ENCODE assay signal across 8 mouse cellular contexts in genomic region chr7:123983177-123984046, GRCm38 (mm10). TPM values are rescaled to one million over a fixed set of nuclear protein-coding genes. Genes with fewer than 3 reads are reported as not detected.
DNase-seq lines count a peak whose midpoint lies in the region; ATAC-seq lines count a peak whose summit lies in the region.

No protein-coding gene starts in this region.

- no peak for DNase-seq in kidney, postnatal 25 days
- DNase-seq in embryo, embryonic 10 days (ENCODE audit: low spot score): peak; percentile 19
- DNase-seq in heart, postnatal 4 days: peak; percentile 6
- peak; percentile 90 for DNase-seq in midbrain, embryonic 11.5 days (ENCODE audit: low spot score, missing footprints)
- no peak for DNase-seq in adrenal gland, postnatal 36 days

- peak overlapping the region; percentile 10; the same call in 1 of the 2 replicates for H3K9ac ChIP-seq in kidney, embryonic 15.5 days
- peak overlapping the region; percentile 49 for H3K9ac ChIP-seq in midbrain, embryonic 11.5 days (ENCODE audit: low read length)

- no peaks in the 10 kb centered on the region for H3K9me3 ChIP-seq in kidney, embryonic 15.5 days (replicated peaks)
- H3K9me3 ChIP-seq in midbrain, embryonic 11.5 days (ENCODE audit: control insufficient read depth, low read length): no peaks in the 10 kb centered on the region

- no peaks in the 10 kb centered on the region for H3K36me3 ChIP-seq in kidney, embryonic 15.5 days
- H3K36me3 ChIP-seq in midbrain, embryonic 11.5 days (ENCODE audit: control insufficient read depth, insufficient read depth, low read length): no peaks in the 10 kb centered on the region

- under 1% methylated on average over 73 of the region's 97 CpGs for WGBS in kidney, embryonic 15.5 days
- WGBS in midbrain, embryonic 11.5 days: under 1% methylated on average over 93 of the region's 97 CpGs

- ATAC-seq in kidney, embryonic 15.5 days (replicated peaks; ENCODE audit: low FRiP score): peak; percentile 54
- peak; percentile 71 for ATAC-seq in midbrain, embryonic 11.5 days (ENCODE audit: low FRiP score)
- ATAC-seq in megakaryocyte, adult 5-6 weeks (ENCODE audit: poor library complexity, severe bottlenecking): no peak
- ATAC-seq in monocyte, adult 5-6 weeks (replicated peaks; ENCODE audit: insufficient number of reproducible peaks, low FRiP score, low TSS enrichment, poor library complexity, severe bottlenecking): no peak

- H3K27me3 ChIP-seq in kidney, embryonic 15.5 days: peaks cover 97% of the 10 kb centered on the region
- peaks cover 52% of the 10 kb centered on the region for H3K27me3 ChIP-seq in midbrain, embryonic 11.5 days (ENCODE audit: control insufficient read depth, insufficient read depth, low read length)

- peaks cover 18% of the 10 kb centered on the region for H3K4me1 ChIP-seq in kidney, embryonic 15.5 days
- H3K4me1 ChIP-seq in midbrain, embryonic 11.5 days (ENCODE audit: control insufficient read depth, insufficient read depth, low read length): peaks cover 6% of the 10 kb centered on the region; the same call in 1 of the 2 replicates

- H3K4me2 ChIP-seq in kidney, embryonic 15.5 days: peak overlapping the region; percentile 98
- peak overlapping the region; percentile 96 for H3K4me2 ChIP-seq in midbrain, embryonic 11.5 days

- H3K27ac ChIP-seq in kidney, embryonic 15.5 days: no peak overlapping the region
- no peak overlapping the region for H3K27ac ChIP-seq in midbrain, embryonic 11.5 days (ENCODE audit: low read depth, low read length)

- peak overlapping the region; percentile 60 for H3K4me3 ChIP-seq in kidney, embryonic 15.5 days (replicated peaks)
- H3K4me3 ChIP-seq in midbrain, embryonic 11.5 days (ENCODE audit: low read depth, low read length): peak overlapping the region; percentile 65

RNA-seq across cellular contexts. Expression of gene Hs3st4, which starts 0.7 kb away (rescaled TPM):
- polyA plus RNA-seq in kidney, embryonic 15.5 days (2015; fragmentation: Nextera tagmentation; extraction: Ambion mirVana): 0.06 and 0.09 TPM in 2 replicates
- total RNA-seq in heart, postnatal 4 days (2021): under 1 TPM; 0.11 to 0.21 TPM
- 0.18 and 0.22 TPM in 2 replicates for polyA plus RNA-seq in midbrain, embryonic 11.5 days (2014; fragmentation: Nextera tagmentation; extraction: Ambion mirVana)
- total RNA-seq in megakaryocyte, adult 5-6 weeks (2015): not detected in 2 replicates
- total RNA-seq in megakaryocyte, adult 5-6 weeks (2017): not detected in 2 replicates
- total RNA-seq in adrenal gland, postnatal 36 days (2021): not detected
- not detected in 3 replicates for total RNA-seq in monocyte, adult 5-6 weeks (2017)

Comparison
In these comparisons a context has a peak if more than half of its experiments do, and no peak if none do; other contexts are left out.
1. ATAC-seq: peak in kidney, embryonic 15.5 days (single experiment) and midbrain, embryonic 11.5 days (single experiment); none in megakaryocyte, adult 5-6 weeks (single experiment) and monocyte, adult 5-6 weeks (single experiment).
2. DNase-seq: peak in embryo, embryonic 10 days (single experiment), heart, postnatal 4 days (single experiment) and midbrain, embryonic 11.5 days (single experiment); none in kidney, postnatal 25 days (0 of 2) and adrenal gland, postnatal 36 days (0 of 2).